Mouse (Mus musculus) heart, embryonic 11.5 days (tissue): Measurements from ENCODE around the gene Teddm1a. TPM values are rescaled to one million over a fixed set of nuclear protein-coding genes. Genes with fewer than 3 reads are reported as not detected.

Source experiments
- ATAC-seq: fragments of 200-750 bp; cut with Nextera tagmentation; replicated peaks from 2 replicates; pipeline ENCODE4 v1.8.0; 2017; ENCODE audit warnings: moderate library complexity; ENCODE audit not compliant: insufficient number of reproducible peaks, low FRiP score, low TSS enrichment
- H3K27ac ChIP-seq: fragments of 300-500 bp; sonication (generic); 2 replicates; pipeline ENCODE4 v1.5.1; 2014; ENCODE audit warnings: mild to moderate bottlenecking, low read depth, low read length
- H3K27me3 ChIP-seq: fragments of 300-500 bp; sonication (generic); 2 replicates; pipeline ENCODE4 v1.6.1; 2014; ENCODE audit warnings: mild to moderate bottlenecking, low read length, mixed read lengths; ENCODE audit not compliant: control insufficient read depth, insufficient read depth
- H3K36me3 ChIP-seq: fragments of 300-500 bp; sonication (generic); 2 replicates; pipeline ENCODE4 v1.6.1; 2014; ENCODE audit warnings: mild to moderate bottlenecking, low read length, moderate library complexity, mixed read lengths; ENCODE audit not compliant: control insufficient read depth, insufficient read depth
- H3K4me1 ChIP-seq: fragments of 300-500 bp; sonication (generic); 2 replicates; pipeline ENCODE4 v1.6.1; 2014; ENCODE audit warnings: low read length; ENCODE audit not compliant: control insufficient read depth, insufficient read depth
- H3K4me2 ChIP-seq: fragments of 300-500 bp; sonication (generic); 2 replicates; pipeline ENCODE4 v1.6.1; 2014; ENCODE audit warnings: mild to moderate bottlenecking, moderate library complexity
- H3K4me3 ChIP-seq: fragments of 300-500 bp; sonication (generic); 2 replicates; pipeline ENCODE4 v1.5.1; 2014; ENCODE audit warnings: low read depth, low read length
- H3K9ac ChIP-seq: fragments of 300-500 bp; sonication (generic); 2 replicates; pipeline ENCODE4 v1.6.1; 2014; ENCODE audit warnings: mild to moderate bottlenecking, low read depth, low read length, moderate library complexity
- H3K9me3 ChIP-seq: fragments of 300-500 bp; sonication (generic); replicated peaks from 2 replicates; pipeline ENCODE4 v1.6.1; 2016; ENCODE audit warnings: low read length; ENCODE audit not compliant: control insufficient read depth
- WGBS: fragments of 180-500 bp; shearing (Covaris S2); extraction: QIAGEN DNeasy Blood & Tissue Kit; methylation state at CpG from one replicate; pipeline ENCODE4 v1.1.7; 2014; ENCODE audit not compliant: insufficient replicate concordance; 5-methylcytosine and 5-hydroxymethylcytosine counted together
- polyA plus RNA-seq: library from polyadenylated mRNA; unstranded; fragments of >200 nt; fragmentation: Nextera tagmentation; extraction: Ambion mirVana; gene quantifications from 2 replicates; pipeline ENCODE4 v1.2.1, GENCODE M21; 2014

Teddm1a gene
- polyA plus RNA-seq, 1 experiment from 2014 or later = not detected

DNA sequence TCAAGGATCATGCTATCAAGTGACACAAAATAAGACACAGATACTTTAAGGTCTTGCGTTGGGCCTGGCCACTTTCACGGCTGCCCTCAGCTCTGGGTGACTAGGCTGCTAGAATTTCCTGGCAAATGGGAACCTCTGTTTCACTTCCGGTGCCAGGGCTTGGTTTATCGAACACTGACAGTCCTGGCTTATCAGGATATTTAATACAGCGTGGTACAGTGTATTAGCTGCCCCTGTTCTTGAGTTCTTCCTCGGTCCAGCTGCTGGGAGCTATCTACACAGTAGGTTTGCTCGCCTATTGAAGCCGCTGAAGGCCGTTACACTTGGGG is 18.4 kb downstream of the Teddm1a start:
- ATAC-seq = no peak
- peaks cover 34% of the 10 kb centered on the region for H3K36me3 ChIP-seq
- no peak overlapping the region for H3K27ac ChIP-seq
- no peaks in the 10 kb centered on the region for H3K27me3 ChIP-seq
- H3K9me3 ChIP-seq = no peaks in the 10 kb centered on the region
- H3K4me2 ChIP-seq = no peak overlapping the region
- H3K4me3 ChIP-seq = no peak overlapping the region
- no peaks in the 10 kb centered on the region for H3K4me1 ChIP-seq
- 86% methylated on average over 9 of the region's 9 CpGs for WGBS
- H3K9ac ChIP-seq = no peak overlapping the region

DNA sequence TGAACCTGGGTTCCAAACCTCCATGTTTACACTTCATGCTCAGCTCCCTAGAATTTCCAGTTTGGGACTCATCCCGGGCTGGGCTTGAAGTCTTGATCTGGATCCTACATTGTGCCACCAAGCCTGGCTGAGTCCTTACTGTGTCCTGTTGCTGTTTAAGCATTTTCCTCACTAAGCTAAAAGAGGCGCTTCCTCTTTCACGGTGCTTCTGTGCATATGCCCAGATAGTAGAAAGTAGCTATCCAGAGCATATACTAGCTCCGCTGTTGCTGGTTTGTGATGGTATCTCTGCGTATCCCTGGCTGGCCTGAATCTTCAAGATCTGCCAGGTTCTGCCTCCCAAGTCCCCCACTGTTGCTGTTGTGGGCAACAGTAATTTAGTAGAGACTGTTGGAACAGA is 18.9 kb downstream of the Teddm1a start:
- Histone ChIP-seq H3K4me2 (no peak overlapping the region), H3K4me1 (no peaks in the 10 kb centered on the region), H3K9me3 (no peaks in the 10 kb centered on the region), H3K4me3 (no peak overlapping the region), H3K36me3 (peaks cover 29% of the 10 kb centered on the region), H3K9ac (no peak overlapping the region), H3K27me3 (no peaks in the 10 kb centered on the region), H3K27ac (no peak overlapping the region)
- 82% methylated on average over 5 of the region's 5 CpGs for WGBS
- ATAC-seq = no peak

DNA sequence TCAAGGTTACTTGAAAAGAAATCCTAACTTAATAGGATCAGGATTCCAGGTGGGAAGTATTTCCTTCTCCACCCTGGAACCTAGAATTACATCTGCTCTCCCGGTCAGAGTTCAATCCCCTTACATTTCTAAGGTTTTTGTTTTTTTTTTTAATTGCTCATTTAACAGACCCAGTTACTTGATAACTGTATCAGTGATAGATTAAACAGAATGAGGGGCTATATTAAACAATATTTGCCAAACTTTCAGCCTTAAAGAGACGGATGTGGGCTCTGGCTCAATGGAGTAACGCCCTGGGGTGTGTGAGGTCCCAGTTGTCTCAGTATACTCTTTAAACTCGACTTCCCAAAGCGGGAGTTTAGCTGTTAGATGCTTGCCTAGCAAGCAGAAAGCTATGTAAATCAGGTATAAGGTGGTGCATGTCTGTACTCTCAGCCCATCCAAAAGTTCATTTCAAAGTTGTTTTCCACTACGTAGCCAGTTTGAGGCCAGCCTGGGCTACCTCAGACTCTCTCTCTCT is 19.8 kb downstream of the Teddm1a start:
- Histone ChIP-seq H3K9ac (no peak overlapping the region), H3K27ac (no peak overlapping the region), H3K27me3 (no peaks in the 10 kb centered on the region), H3K36me3 (peaks cover 22% of the 10 kb centered on the region), H3K4me2 (no peak overlapping the region), H3K4me1 (no peaks in the 10 kb centered on the region), H3K9me3 (no peaks in the 10 kb centered on the region), H3K4me3 (no peak overlapping the region)
- ATAC-seq = no peak
- 86% methylated on average over 6 of the region's 6 CpGs for WGBS

DNA sequence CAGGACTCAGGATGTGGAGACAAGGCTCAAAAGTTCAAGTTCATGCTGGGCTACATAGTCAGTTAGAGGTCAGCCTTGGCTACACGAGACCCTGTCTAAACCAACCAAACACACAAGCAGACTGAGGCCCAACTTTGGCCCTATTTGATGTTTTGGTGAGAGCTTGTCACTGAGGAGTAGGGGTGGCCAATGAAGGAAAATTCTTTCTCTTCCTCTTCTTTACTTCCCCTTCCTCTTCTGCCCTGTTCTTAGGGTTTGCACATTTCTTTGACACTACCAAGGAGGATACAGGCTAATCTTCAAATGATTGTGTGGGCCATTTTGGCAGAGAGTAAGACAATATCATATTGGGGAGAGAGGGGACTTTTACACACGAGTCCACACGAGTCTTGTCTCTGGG is 22.3 kb downstream of the Teddm1a start:
- H3K4me1 ChIP-seq = no peaks in the 10 kb centered on the region
- no peak for ATAC-seq
- H3K27me3 ChIP-seq = no peaks in the 10 kb centered on the region
- H3K4me3 ChIP-seq = no peak overlapping the region
- H3K36me3 ChIP-seq = no peaks in the 10 kb centered on the region
- WGBS = 54% methylated on average over 3 of the region's 3 CpGs
- H3K4me2 ChIP-seq = no peak overlapping the region
- no peak overlapping the region for H3K9ac ChIP-seq
- H3K9me3 ChIP-seq = no peaks in the 10 kb centered on the region
- no peak overlapping the region for H3K27ac ChIP-seq

DNA sequence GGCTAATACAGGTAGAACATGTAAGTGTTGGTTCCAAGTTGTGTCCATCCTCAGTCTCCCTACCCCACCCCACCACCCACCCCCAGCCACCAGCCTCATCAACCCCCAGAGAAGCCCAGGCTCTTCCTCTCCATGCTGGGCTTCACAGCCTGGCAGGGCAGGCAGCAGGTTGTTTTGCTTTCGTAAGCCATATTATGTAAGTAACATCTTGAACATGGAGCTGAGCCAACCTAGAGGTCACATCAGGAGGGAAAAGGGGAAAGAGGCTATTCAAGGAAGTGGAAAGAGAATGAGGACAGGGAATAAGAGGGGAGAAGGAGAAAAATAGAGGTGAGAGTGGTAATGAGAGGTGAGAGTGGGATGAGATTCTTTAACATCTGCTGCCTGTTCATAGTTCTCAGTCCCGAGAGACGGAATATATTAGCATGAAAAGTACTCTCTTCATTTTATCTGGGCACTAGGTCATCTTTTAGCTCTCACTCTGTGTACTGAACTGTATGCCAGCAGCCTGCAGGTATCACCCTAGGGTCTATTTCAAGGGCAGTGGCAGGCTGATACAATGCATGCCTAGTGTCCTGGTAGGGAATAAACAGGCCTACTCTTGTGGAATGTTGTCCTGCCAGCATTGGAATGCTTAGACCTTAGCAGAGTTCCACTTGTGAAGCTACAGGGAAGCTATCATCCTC is 27.1 kb downstream of the Teddm1a start:
- peak; percentile 31; the same call in 1 of the 2 replicates for ATAC-seq
- no peaks in the 10 kb centered on the region for H3K27me3 ChIP-seq
- peaks cover 5% of the 10 kb centered on the region; the same call in 1 of the 2 replicates for H3K4me1 ChIP-seq
- no peaks in the 10 kb centered on the region for H3K9me3 ChIP-seq
- H3K4me3 ChIP-seq = no peak overlapping the region
- H3K9ac ChIP-seq = no peak overlapping the region
- H3K27ac ChIP-seq = no peak overlapping the region
- H3K4me2 ChIP-seq = no peak overlapping the region
- H3K36me3 ChIP-seq = no peaks in the 10 kb centered on the region
- WGBS = 49% methylated on average over 3 of the region's 3 CpGs

DNA sequence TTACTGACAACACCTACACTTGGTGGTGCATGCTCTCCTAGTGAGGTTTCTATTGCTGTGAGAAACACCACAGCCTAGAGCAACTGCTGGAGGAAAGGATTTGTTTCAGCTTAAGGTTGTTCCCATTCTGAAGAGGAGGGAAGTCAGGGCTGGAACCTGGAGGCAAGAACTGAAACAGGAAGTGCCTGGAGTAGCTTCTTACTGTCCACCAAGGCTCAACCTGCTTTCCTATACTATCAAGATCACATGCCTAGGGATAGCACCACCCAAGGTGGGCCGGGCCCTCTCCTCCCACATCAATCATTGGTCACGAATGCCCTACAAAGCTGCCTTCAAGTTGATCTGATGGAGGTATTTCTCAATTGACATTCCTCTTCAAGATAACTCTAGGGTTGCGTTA is 30.1 kb downstream of the Teddm1a start:
- 87% methylated on average over 3 of the region's 3 CpGs for WGBS

DNA sequence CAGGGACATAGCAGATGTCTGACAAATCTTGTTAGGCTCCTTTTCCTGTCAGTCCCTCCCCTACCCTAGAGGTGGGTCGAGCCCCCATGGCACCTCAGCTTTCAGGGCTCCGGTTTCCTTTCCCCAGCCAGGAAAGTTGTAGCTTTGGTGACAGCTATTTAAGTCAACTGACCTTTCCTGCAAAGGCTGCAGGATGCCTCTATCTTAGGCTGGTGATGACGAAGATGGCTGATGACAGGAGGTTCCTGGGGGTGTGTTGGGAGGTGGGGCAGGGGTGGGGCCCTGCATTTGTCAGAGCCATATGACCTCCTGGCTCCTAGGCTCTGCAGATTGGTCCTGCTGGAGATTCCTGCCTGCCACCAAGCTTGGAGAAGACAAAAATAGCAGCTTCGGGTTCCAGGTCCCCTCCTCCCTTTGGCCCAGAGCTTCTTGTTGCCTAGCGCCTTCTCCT is 31.1 kb downstream of the Teddm1a start:
- WGBS = 6% methylated on average over 5 of the region's 5 CpGs
- peak; percentile 73; the same call in 1 of the 2 replicates for ATAC-seq
- Histone ChIP-seq H3K36me3 (no peaks in the 10 kb centered on the region), H3K4me3 (no peak overlapping the region), H3K4me1 (peaks cover 5% of the 10 kb centered on the region; the same call in 1 of the 2 replicates), H3K27me3 (no peaks in the 10 kb centered on the region), H3K9ac (no peak overlapping the region), H3K4me2 (no peak overlapping the region), H3K27ac (peak overlapping the region; percentile 68), H3K9me3 (no peaks in the 10 kb centered on the region)

More for the DNA sequence above, 30.1 kb downstream of the Teddm1a start:
- no peaks in the 10 kb centered on the region for H3K36me3 ChIP-seq
- H3K4me1 ChIP-seq = peaks cover 5% of the 10 kb centered on the region; the same call in 1 of the 2 replicates
- H3K4me3 ChIP-seq = no peak overlapping the region
- no peaks in the 10 kb centered on the region for H3K27me3 ChIP-seq
- no peaks in the 10 kb centered on the region for H3K9me3 ChIP-seq
- no peak for ATAC-seq
- no peak overlapping the region for H3K9ac ChIP-seq
- H3K27ac ChIP-seq = no peak overlapping the region
- no peak overlapping the region for H3K4me2 ChIP-seq

DNA sequence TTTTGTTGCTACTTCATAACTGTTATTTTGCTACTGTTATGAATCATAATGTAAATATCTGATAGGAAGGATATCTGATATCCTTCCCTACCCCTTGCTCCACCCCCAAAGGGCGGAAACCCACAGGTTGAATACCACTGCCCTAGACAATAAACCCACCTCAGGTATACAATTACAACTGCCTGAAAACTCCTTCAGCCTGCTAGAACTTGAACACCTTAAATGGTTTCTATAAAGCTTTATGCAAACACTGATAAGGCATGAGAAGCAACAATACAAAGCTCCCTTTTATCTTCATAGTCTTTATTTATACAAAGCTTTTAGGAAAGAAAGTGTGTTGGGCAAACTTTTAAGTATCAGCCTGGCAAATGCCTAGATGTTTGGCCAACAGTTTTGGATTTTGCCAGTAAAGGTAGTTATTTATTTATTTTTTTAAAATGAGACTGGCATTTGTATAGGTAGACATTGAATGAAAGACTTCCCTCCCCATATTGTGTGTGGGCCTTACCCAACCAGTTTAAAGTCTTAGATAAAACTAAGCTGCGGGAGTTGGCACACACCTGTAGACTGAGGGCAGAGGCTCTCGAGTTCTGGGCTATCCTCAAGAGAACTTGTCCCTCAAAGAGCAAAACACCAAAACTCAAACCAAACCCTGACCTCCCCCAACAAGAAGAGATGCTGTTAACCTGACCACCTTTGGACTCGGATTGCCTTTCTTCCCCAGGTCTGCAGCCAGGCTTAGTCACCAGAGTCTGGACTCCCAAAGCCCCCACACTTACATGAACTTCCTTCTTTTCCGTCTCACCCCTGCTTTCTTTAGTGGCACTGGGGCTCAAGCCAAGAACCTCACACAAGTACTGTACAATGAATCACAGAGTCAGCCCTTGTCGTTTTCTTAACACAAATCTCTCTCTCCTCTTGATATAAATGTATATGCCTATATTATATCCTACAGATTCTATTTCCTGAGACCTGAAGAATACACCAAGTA is 33.1 kb downstream of the Teddm1a start:
- no peak overlapping the region for H3K27ac ChIP-seq
- H3K4me3 ChIP-seq = no peak overlapping the region
- H3K36me3 ChIP-seq = no peaks in the 10 kb centered on the region
- 81% methylated on average over 6 of the region's 6 CpGs for WGBS
- H3K4me2 ChIP-seq = no peak overlapping the region
- no peak for ATAC-seq
- H3K27me3 ChIP-seq = no peaks in the 10 kb centered on the region
- peaks cover 4% of the 10 kb centered on the region; the same call in 1 of the 2 replicates for H3K4me1 ChIP-seq
- H3K9ac ChIP-seq = no peak overlapping the region
- H3K9me3 ChIP-seq = no peaks in the 10 kb centered on the region
